Mouse (Mus musculus): Measurements from ENCODE around the gene Vps50.
"Not testable (repeated sequence)": the region's sequence is repeated elsewhere in the genome, so short reads cannot be mapped to it uniquely, and the experiment has no call there.

The Vps50 gene

DNA sequence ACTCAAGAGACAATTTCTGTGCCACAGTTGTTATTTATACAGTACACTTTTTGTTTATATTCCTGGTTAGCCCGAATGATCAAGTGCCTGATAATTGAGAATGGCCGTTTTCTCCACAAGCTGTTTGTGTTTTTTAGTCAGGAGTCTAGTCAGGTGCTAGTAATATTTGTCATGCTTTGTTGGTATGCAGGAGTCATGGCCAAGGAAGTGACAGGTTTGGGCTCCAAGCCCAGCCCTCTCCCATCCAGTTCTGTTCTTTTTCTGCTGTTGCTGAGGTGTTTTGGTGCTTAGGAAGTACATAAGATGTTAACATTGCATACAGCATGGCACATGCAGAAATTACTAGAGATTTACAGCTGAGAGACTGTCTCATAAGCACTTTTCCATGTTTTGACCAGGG is 41.3 kb downstream of the Vps50 start:
- DNase-seq = no peak

DNA sequence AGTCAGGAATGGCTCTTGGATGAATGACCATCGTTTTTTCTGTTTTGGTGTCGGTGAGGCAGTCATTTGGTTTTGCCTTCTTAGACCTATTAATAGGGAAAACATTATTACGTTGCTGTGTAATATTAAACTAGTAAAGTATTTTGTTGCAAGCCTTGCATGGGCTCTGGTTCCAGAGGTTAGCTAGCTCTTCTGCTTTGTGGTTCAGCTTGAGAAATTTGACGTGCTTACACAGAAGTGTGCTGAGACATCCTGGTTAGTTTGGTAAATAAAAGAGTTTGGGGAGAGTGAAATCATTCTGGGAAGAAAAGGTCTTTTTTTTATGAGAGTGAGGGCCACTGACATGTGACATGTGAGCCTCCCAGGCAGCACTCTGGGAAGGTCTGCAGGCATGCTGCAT is 45.7 kb downstream of the Vps50 start:
- DNase-seq = no peak

DNA sequence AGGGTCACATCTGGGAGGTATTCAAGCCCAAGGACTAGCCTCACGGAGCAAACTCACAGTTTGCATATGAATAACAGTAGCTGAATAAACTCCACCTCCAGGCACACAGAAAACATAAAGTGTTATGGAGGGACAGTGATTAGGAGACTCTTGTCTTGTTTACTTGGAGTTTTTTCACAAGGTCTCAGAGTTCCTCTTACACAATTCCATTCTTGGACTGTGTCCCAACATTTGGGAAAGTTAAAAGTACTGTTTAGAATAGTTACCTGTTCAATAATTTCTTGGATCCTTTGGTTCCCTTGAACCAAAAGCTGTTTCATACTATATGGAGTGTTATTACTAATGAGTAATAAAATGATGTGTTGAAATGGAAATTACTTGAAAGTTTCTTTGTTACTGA is 46.8 kb downstream of the Vps50 start:
- no peak for DNase-seq

DNA sequence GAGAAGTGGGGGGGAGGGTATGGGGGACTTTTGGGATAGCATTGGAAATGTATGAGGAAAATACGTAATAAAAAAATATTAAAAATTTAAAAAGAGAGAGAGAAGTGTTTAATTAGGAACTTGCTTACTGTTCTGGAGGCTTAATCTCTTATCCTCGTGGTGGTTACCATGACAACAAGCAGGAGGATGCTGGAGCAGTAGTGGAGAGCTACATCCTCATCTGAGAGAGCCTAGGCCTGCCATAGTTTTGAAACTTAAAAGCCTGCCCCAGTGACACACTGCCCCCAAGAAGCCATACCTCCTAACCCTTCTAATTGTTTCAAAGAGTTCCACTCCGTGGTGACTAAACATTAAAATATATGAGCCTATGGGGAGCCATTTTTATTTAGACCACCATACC is 50.8 kb downstream of the Vps50 start:
- no peak for DNase-seq

DNA sequence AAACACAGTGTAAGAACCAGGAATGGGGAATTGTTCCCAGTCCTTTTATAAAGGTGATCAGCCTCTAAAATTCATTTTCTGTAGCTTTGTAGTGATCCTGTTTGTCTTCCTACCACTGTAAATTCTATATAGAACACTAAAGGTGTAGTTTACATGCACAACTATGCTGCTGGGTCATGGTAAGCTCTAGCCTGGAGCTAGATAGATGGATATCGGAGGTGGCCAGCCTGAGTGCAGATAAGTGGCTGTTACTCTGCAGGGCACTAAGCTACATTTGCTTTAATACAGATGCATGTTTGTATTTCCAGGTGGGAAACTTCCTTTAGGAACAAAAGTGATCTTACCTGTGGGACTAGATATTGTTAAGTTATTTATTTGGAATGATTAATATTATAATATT is 51.8 kb downstream of the Vps50 start:
- DNase-seq = no peak

DNA sequence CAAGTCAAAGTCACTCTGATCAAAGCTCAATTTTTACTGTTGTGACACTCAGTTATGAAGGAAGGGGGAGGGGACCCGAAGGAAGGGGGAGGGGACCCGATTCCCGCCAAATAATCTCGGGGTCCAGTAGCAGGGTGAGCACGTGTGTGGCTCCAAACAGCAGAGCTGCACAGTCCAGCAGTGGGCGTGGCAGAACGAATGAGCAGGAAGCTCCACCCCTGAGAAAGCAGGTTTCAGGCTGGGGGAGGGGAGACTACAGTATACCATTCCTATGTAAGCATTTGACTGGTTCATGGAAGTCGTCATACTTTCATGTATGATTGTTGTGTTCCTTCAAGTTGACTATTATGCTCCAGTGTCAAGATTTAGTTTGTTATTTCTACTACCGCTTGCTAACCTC is 54.5 kb downstream of the Vps50 start:
- not testable (repeated sequence) for DNase-seq

DNA sequence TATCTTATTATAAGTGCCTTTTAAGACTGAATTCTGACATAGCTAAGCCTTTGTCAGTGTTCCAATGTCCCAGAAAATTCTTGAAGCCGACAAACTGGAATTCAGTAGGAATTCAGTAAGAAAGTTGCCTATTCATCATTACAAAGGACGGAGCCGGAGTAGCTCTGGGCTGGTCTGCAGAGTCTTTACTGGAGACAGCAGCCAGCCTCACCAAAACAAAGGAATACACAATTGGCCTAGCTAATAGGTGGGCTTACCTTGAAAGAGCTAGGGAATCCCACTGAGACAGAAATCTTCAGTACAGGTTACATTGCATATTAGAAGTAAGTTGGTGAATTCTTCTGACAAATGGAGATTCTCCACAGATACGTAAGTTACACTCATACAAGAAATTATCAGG is 59.0 kb downstream of the Vps50 start:
- DNase-seq = no peak

DNA sequence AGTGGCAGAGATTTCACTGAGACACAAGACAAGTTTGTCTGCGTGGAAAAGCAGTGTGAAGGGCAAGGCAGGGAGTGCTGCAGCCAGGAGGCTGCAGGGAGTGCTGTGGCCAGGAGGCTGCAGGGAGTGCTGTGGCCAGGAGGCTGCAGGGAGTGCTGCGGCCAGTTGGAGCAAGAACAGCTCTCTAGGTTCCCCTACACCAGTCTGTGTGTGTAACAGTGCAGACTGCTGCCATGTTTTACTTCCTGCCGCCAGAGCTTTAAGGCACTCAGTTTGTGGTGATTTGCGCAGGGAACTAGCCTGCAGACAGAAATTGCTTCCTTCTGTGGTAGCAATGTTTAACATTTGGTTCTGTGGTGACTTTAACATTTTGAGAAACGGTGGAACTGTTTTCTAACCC is 61.8 kb downstream of the Vps50 start:
- no peak for DNase-seq

DNA sequence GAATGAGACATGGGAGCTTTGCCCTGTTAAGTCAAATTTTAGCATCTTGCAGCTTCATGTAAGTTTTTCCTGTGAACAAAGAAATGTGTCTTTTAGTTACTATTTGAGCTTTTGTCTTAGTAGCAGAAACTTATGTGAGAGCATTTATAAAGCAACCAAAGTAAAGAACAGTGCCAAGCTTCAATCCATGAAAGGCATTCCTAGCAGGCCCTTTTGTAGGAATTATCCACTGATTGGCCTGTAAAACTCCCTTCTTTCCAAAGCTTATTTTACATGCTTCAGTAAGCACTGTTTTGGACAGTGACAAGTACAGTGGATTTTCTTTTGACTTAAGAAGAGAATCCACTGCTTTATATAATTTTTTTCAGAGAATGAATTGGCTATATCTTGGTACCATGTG is 64.1 kb downstream of the Vps50 start:
- DNase-seq = no peak

DNA sequence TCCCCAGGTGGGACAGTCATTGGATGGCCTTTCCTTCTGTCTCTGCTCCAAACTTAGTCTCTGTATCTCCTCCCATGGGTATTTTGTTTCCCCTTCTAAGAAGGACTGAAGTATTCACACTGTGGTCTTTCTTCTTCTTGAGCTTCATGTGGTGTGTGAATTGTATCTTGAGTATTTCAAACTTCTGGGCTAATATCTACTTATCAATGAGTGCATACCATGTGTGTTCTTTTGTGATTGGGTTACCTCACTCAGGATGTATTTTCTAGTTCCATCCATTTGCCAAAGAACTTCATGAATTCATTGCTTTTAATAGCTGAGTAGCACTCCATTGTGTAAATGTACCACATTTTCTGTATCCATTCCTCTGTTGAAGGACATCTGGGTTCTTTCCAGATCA is 65.9 kb downstream of the Vps50 start:
- DNase-seq = not testable (repeated sequence)

DNA sequence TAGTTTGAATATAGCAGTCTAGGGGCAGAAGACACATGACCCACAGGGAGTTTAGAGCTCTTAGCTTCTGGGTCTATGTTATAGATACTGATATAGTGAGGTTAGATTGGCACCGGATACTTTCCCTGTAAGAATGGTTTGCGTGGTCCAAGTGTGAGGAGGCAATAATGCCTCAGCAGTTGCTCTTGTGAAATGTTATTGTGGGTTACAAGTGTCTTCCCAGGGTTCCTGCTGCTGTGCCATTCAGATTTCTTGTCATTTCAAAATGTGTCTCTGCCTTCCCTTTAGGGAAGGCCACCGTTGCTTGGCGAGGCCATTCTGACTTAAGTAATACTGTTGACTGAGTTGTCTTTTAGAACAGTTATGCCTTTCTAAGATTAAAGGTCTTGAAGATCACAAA is 66.8 kb downstream of the Vps50 start:
- no peak for DNase-seq

DNA sequence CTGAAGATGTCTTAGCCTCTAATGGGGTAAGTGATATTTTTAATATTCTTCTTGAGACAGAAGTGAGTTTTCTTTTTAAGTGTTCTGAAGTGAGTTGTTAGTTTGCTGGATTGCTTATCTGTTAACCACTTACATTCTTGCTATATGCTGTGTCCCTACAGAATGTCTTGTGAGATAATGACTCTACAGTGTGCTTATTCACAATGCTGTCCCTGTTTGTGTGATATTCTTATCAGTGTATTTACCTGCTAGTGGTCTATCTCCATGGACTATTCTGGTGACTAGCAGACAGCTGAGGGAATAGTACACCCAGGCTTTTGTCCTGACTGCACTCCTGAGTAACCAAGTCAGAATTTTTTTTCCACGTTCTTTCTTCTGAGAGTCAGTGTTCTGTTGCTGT is 67.5 kb downstream of the Vps50 start:
- DNase-seq = no peak

DNA sequence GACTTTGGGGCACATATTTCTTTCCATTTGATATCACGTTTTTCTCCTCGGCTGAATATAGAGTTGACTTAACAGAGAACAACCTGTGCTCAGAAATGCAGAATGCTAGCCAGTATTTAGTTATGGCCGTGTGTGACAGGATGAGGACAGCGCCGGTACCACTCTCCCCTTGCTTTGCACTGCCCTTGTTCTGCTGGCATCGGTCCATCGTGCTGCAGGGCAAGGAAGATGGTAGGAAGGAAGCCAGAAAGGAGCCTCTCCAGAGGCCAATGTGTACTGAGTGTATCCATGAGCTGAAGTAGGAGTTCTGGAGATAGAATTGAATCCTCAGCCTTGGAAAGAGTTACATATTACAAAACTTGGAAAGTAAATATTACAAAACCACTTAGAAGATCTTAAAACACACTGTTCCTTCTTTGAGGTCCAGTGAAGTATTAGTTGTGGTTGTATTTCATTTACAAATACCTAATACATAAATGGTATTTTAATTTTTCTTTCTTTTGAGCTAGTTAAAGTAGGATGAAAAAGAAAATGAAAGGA is 69.0 kb downstream of the Vps50 start:
- no peak for DNase-seq

DNA sequence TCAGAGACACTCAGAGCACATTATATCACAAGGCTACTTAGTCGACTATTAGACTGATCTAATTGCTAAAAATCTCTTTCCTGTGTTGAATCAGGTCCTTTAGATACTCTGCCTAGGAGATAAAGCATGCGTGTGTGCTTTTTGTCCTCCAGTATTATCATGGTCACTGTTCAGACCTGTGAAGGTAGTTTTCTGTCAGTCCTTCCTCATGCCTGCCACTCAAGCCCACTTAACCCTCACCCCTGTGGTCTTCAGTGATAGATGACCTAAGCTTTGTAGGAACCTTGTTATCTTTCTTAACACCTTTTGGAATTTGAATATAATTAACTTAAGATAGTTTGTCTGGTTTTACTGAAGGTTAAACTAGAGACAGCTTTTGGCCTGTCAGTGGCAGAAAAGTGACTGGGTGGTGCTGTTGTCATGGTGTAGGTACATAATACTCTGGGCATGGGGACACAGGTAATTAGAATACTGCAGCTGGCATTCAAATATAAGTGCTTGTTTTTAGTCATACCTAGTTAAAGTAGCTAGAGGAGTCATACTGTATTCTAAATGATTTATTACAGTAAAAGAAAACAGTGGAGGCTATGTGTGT is 74.1 kb downstream of the Vps50 start:
- DNase-seq = no peak

DNA sequence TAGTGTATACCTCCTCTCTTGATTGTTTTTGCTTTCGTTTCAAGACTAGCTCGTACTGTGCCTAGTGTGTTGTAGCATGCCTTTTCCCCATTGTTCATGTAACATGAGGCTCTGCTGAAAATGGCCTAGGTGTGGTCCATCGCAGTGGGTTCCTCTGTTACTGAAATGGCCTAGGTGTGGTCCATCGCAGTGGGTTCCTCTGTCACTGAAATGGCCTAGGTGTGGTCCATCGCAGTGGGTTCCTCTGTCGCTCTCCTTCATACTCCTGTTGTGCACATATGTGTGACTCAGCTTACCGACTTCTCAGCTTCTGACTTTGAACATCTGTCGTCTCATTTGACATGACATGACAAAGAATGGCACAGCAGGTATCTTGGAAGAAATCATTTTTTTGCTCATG is 75.6 kb downstream of the Vps50 start:
- DNase-seq = no peak

DNA sequence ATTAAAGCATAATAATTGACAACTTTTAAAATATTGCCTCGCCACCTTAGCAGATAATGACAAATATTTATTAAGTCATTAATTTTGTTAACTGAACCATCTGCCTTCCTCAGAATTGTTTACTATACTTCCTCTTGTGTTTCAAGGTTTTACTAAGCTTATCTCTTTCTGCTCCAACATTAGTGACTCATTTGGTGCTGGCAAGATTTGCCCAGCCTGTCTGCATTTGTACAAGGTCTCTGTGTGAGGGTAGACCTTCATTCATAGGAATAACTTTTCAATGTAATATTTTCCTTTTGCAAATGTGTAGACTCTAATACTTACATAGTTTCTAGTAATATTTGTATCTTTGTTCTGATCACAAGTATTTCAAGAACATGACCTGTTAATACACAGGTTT is 87.2 kb downstream of the Vps50 start:
- no peak for DNase-seq

DNA sequence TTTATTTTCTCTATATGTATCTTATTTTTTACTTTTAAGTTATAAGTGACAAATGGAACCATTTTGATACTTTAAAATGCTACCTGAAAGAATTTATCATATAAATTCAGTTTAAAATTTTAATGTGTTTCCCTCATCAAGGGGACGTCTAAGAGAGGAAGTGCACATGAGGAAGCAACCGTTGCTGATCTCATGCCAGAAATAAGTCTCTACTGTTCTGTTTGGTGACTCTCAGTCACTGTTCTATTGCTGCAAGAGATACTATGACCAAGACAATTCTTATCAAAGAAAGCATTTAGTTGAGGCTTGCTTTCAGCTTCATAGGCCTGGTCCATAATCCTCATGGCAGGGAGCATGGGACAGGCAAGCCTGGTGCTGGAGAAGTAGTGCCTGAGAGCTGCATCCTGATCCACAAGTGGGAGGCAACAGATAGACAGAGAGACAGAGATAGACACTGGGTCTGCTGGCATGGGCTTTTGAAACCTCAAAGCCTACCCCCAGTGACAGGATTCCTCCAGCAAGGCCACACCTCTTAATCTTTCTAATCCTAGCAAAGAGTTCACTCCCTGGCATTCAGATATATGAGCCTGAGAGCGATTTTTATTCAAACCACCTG is 92.2 kb downstream of the Vps50 start:
- no peak for DNase-seq

DNA sequence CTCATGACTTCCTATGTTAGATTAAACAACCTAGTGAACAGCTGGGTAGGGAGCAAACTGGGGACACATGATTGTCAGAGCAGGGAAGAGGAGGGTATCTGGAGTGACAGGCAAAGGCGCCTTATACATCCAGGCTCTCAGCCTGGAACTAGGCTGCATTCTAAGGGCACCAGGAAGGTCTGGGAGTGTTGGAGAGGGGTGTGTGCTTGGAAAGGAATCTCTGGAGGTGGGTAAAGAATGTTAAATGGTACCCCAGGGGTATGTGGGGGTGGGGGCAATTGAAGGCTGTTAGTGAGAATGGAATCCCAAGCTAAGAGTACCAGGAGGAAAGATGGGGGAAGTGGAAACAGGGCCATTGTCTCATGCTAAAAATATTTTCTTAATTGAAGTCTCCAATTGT is 96.1 kb downstream of the Vps50 start:
- no peak for DNase-seq

DNA sequence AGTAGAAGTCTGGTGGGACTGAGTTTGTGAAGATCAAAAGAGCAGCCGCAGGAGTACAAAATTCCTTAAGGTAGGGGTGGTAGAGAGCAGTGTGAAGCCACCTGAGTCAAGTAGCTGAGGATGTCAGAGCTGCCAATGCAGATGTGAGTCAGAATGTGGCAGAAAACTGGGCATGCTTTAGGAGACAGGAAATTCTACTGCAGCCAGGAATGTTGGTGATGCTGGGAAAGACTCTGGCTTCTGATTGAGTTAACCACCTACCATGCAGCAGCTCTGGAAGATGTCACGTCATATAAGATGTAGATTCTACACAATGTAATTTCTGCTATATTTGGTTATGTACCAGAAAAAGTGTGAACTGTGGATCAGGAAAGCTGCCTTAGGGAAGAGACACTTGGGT is 114.6 kb downstream of the Vps50 start:
- DNase-seq = no peak

DNA sequence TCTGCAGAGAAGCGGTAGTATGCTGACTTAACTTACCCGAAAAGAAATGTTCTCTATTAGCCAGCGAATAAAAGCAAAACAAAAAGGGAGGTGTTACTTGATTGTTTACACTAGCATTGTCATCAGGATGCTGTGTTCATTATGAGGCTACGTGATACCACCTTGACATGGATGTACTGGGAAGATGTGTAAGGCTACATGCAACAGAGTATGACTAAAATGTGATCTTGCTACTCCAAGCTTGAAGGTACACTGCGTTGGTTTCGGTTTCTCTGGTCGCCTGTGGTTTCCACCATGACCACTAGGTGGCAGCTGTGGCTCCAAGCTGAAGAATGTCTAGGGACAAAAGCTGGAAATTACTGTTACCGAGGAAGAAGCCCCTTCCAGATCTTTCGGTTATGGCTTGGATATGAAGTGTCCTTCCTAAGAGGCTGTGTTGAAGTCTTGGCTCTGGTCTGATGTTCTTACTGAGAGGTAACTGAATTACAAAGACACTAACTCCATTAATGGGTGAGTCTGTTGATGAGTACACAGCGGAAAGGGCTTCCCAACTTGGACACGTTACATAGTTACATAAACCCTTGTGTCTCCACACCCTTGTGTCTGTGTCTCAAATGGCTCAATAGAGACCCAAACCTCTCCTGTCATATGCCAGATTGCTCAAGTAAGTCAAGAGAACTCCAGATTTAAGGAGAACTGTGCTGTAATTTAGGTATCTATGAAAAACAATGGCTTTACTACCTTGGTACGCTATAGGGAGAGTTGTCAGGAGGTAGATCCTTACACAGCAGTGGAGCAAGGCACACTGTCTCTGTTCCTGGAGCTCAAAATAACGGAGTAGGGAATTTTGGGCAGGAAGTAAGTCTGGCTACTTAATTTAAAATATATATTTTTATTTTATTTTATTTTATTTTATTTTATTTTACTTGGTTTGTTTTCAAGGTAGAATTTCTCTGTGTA is 122.5 kb downstream of the Vps50 start:
- DNase-seq = peak; percentile 15 to 24

Measured in cerebellum, postnatal 36 days (tissue).